Mouse (Mus musculus) liver, adult 2 months (tissue): ENCODE measurements around the gene U2af1l4.

Source experiments
- CTCF ChIP-seq: fragments of 200-500 bp; IDR thresholded peaks from 2 replicates; pipeline ENCODE4 v1.5.1; 2011; ENCODE audit warnings: low read depth, low read length, control low read depth
- POLR2A ChIP-seq: fragments of 200-500 bp; IDR thresholded peaks from 2 replicates; pipeline ENCODE4 v1.6.1; 2011; ENCODE audit warnings: low read length, control low read depth; ENCODE audit not compliant: insufficient read depth; ENCODE audit errors: extremely low read depth

- TF ChIP-seq CTCF (no peak), POLR2A (no peak)
These were observed 38.6 kb upstream of the U2af1l4 start for GRCm38 (mm10) chr7:30524487-30524886.
